Mouse (Mus musculus) spleen, postnatal 36 days (tissue): ENCODE results near the gene Ciz1.

Source experiments
- DNase-seq, 2 experiments: peaks; one replicate each; pipeline ENCODE4 v3.0.0; 2022; ENCODE audit warnings: low spot score in 2 of 2, mixed read lengths in 1 of 2

Ciz1 gene

GRCm38 (mm10) chr2:32380001-32380500, 27.9 kb downstream of the Ciz1 start:
- DNase-seq, result no peak

GRCm38 (mm10) chr2:32381141-32381774, 29.1 kb downstream of the Ciz1 start:
- DNase-seq, result peak in 1 of 2 experiments; percentile 32

GRCm38 (mm10) chr2:32381775-32382223, 29.7 kb downstream of the Ciz1 start, which contains the start of gene 1110008P14Rik:
TSS of gene 1110008P14Rik (minus strand) at chr2:32381938.
- peak; percentile 96 for DNase-seq

DNA sequence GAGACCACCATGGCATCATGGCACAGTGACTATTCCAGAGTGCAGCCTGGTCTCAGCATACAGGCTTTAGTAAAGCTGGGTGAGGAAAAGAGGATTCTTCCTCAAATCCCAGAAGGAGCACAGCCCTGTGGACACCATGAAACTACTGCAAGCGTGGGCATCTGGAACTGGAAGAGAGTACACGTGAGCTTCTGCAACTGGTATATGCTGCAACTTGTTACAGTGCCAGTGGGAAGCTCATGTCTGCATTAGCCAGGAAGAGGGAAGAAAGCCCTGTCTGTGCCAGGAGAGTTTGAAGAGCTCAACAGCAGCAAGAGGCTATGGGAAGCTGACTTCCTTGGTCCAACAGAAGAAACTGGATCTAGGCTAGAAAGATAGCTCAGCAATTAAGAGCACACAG, 30.6 kb downstream of the Ciz1 start:
- DNase-seq, result no peak

DNA sequence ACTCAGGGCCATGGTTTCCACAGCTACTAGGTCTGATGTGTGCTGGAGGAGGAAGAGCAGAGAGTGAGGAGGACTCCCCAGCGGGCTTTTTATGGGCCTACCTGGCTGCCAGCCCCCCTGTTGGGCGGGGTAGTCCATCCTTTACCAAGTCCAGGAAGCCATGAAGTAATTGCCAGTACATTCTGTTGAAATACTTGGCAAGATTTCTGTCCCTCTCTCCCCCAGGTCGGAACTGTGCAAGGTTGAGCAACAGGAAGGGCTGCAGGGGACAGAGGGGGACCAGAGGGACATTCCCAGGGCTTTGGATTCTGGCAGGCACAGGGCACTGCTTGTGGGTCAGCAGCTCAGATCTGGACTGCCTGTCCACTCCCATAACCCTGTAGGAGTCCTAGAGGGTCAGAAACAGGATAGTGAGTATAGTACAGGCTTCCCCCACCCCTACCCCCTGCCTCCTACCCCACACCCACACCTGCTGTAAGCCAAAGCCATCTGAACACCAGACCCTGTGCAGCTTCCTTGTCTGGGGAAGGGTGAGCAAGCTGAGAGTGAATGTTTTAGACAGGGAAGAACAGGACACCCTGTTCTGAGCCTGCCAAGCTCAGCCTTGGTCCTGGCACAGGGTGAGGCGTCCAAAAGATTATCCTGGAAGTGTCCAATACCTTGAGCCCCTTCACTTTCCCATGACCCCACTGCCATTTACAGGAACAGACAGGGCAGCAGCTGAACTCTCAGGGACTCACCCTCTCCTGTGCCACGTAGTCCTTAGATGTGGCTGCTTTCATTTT, 35.8 kb downstream of the Ciz1 start, which contains the start of gene Lcn2:
TSS of gene Lcn2 (minus strand) at position 547 of the 785 bp plus-strand sequence.
- DNase-seq, result no peak

GRCm38 (mm10) chr2:32389157-32389556, 37.0 kb downstream of the Ciz1 start:
- no peak for DNase-seq

GRCm38 (mm10) chr2:32390871-32391270, 38.7 kb downstream of the Ciz1 start:
- no peak for DNase-seq

GRCm38 (mm10) chr2:32392063-32392462, 39.9 kb downstream of the Ciz1 start:
- DNase-seq, result no peak

GRCm38 (mm10) chr2:32394973-32395372, 42.8 kb downstream of the Ciz1 start:
- peak; percentile 46 to 51 for DNase-seq

GRCm38 (mm10) chr2:32395484-32395945, 43.4 kb downstream of the Ciz1 start, which contains the start of gene Ptges2:
TSS of gene Ptges2 (plus strand) at chr2:32395896.
- DNase-seq, result peak; percentile 86 to 91

- DNase-seq, result peak; percentile 88 to 89
Measured at GRCm38 (mm10) chr2:32395946-32396621, 44.0 kb downstream of the Ciz1 start.

GRCm38 (mm10) chr2:32396695-32397094, 44.6 kb downstream of the Ciz1 start:
- DNase-seq, result no peak

- peak; percentile 85 to 93 for DNase-seq
Measured at GRCm38 (mm10) chr2:32404663-32405062, 52.5 kb downstream of the Ciz1 start.

- DNase-seq, result no peak
Measured at GRCm38 (mm10) chr2:32407144-32407824, 55.2 kb downstream of the Ciz1 start.

DNA sequence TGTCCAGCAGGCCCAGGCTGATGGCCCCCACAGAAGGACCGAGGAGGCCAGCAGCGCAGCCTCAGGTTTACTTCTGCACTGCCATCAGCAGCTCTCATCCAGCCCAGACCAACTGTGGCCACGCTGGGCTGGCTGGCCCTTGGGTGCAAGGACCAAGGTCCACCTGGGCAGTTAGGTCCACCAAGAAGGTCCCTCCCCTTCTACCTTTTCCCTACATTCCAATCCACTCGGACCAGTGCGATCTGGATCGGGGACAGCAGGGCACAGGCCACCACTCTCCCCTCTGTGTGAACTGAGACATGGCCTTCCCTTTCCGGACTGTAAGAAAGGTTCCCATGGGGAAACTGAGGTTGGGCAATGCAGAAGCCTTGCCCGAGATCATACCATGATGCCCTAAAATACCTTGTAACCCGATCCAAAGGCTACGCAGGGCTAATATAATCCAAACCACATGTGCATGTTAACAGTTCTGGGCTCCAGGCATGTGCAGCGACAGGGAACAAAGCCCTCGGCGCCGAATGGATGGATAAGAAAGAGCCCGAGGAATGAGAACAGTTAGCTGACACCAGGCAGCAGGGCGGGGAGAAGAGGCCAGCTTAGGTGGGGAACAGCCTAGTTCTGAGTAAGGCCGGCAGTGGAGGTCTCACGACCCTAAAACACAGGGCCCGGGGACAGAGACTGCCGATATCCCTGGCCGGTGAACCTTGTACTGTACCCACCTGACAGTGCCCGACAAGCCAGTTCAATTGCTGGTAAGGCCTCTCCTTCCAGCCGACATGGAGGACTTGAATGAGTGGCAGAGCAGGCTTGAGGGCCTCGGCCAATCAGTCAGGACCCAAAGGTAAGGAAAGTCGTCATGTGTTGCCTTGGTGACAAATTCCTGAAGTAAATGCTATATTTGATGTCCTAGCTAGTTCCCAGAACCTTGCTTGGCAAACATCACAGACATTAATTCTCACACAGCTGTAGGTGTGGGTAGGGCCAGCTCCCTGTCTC, 56.6 kb downstream of the Ciz1 start:
- no peak for DNase-seq

DNA sequence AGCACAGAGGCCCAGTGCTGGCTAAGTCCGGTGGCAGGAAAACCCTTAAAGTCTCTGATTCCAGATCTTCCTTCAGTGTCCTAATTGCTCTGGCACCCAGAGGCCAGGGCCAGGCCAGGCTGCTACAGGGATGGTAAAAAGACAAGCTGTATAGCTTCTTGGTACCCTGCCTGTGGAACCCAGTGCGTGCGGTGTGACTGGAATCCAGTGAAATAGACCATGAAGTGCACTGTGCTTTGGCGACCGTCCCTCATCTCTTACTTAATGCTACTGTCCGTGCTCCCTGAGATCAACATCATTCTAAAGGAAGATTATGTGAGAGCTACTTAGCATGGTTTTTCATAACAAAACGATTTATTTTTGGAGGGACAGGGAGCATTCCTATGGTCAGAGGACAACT, 59.3 kb downstream of the Ciz1 start:
- no peak for DNase-seq

- no peak for DNase-seq
Measured at GRCm38 (mm10) chr2:32412742-32413531, 60.8 kb downstream of the Ciz1 start.

DNA sequence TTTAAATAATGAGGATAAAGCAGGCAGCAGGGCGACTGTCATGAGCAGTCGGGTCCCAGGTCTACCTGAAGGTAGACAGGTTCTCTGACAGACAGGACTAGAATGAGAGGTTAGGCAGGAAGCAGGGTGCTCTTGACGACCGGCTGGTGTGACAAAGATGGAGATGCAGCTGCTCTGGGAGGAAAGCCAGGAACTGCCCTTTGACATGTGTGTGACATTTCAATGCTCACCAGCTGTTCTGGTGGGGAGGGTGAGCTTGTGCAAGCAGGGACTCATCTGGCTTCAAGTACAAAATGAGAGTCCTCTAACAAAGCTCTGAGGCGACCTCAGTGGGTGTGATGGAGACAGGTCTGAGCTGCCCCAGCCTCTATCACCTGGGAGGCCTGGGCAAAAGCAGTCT, 61.8 kb downstream of the Ciz1 start:
- DNase-seq, result no peak

DNA sequence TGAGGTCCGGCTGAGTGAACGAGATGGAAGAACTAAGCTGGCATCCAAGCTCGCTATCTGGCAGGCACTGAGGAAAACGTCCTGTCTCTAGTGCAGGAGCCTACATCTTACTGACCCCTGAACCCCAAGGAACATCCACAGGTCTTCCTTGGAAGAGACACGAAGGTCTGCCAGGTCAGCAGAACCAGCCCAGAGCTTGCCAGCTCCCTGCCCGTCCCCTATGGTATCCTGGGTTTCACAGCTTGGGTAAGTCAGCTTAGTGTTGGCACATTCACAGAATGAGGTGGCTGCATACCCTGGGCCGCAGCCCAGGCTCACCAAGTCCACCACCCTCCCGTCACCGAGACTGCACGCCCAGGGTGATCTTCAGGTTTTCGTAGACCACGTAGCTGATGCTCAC, 63.7 kb downstream of the Ciz1 start:
- DNase-seq, result no peak
